Mouse (Mus musculus): ENCODE data around the gene Cacna1e.
A peak's percentile ranks its signal among the peaks of the same experiment; 100 is the strongest.

Cacna1e gene

GRCm38 (mm10) chr1:154836473-154836872 lies 47.8 kb downstream of the Cacna1e start:
- no peak for DNase-seq

- no peak for DNase-seq
Measured at GRCm38 (mm10) chr1:154832168-154832539, 52.1 kb downstream of the Cacna1e start.

GRCm38 (mm10) chr1:154831269-154832167 lies 52.8 kb downstream of the Cacna1e start:
- no peak for DNase-seq

GRCm38 (mm10) chr1:154830051-154830450 lies 54.2 kb downstream of the Cacna1e start:
- no peak for DNase-seq

GRCm38 (mm10) chr1:154823098-154823497 lies 61.2 kb downstream of the Cacna1e start:
- DNase-seq = no peak

- DNase-seq = no peak
Measured at GRCm38 (mm10) chr1:154820422-154820821, 63.9 kb downstream of the Cacna1e start.

GRCm38 (mm10) chr1:154819960-154820359 lies 64.3 kb downstream of the Cacna1e start:
- DNase-seq = no peak

GRCm38 (mm10) chr1:154818742-154819141 lies 65.6 kb downstream of the Cacna1e start:
- no peak for DNase-seq

GRCm38 (mm10) chr1:154816836-154817235 lies 67.5 kb downstream of the Cacna1e start:
- DNase-seq = no peak

GRCm38 (mm10) chr1:154816267-154816666 lies 68.0 kb downstream of the Cacna1e start:
- DNase-seq = no peak

GRCm38 (mm10) chr1:154805742-154806141 lies 78.6 kb downstream of the Cacna1e start:
- peak; percentile 69 for DNase-seq

GRCm38 (mm10) chr1:154805038-154805437 lies 79.3 kb downstream of the Cacna1e start:
- DNase-seq = peak; percentile 31

- DNase-seq = no peak
Measured at GRCm38 (mm10) chr1:154802301-154802904, 81.9 kb downstream of the Cacna1e start.

GRCm38 (mm10) chr1:154799257-154799656 lies 85.0 kb downstream of the Cacna1e start:
- DNase-seq = peak; percentile 52

- peak; percentile 85 for DNase-seq
Measured at GRCm38 (mm10) chr1:154798771-154799170, 85.5 kb downstream of the Cacna1e start.

- peak; percentile 40 for DNase-seq
Measured at GRCm38 (mm10) chr1:154796685-154797084, 87.6 kb downstream of the Cacna1e start.

- DNase-seq = no peak
Measured at GRCm38 (mm10) chr1:154794518-154794951, 89.8 kb downstream of the Cacna1e start.

GRCm38 (mm10) chr1:154791544-154792174 lies 92.6 kb downstream of the Cacna1e start:
- DNase-seq = peak; percentile 87

GRCm38 (mm10) chr1:154788491-154788890 lies 95.8 kb downstream of the Cacna1e start:
- peak; percentile 20 for DNase-seq

GRCm38 (mm10) chr1:154788069-154788468 lies 96.2 kb downstream of the Cacna1e start:
- DNase-seq = peak; percentile 72

GRCm38 (mm10) chr1:154787418-154787817 lies 96.9 kb downstream of the Cacna1e start:
- DNase-seq = peak; percentile 25

GRCm38 (mm10) chr1:154786243-154786669 lies 98.0 kb downstream of the Cacna1e start:
- DNase-seq = peak; percentile 83

GRCm38 (mm10) chr1:154784862-154785261 lies 99.4 kb downstream of the Cacna1e start:
- DNase-seq = no peak

GRCm38 (mm10) chr1:154783521-154783920 lies 100.8 kb downstream of the Cacna1e start:
- no peak for DNase-seq
